Comparison of ENCODE assay signal across 33 mouse cellular contexts in the genomic region with DNA sequence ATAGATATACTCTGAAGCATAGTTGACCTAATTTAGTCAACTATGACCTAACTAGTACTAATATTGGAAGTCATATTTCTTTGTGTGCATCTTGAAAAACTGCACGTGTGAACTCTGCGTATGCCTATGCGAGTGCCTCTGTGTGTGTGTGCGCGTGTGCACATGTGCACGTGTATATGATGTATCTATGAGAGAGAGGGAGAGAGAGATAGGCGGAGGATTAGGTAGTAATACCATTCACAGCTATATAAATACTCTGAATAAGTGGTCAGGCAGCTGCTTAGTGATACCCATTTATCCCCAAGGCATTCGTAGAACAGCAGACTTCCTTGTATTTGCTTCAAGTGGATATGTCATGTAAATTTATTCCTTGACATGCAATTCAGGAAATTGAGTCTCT.
"Had no signal": no experiment of that assay in that cellular context is flagged by ENCODE, and none has a peak within 500 bp of the region (broad histone marks: within the 10 kb centered on the region; RNA-seq: fewer than 3 reads in every experiment).

No protein-coding gene starts in this region.

- ATAC-seq: hindbrain, embryonic 16.5 days; hindbrain, postnatal 0 days; inflammation-experienced regulatory T-cells, adult 6 months; intestine, embryonic 15.5 days; intestine, embryonic 16.5 days; intestine, postnatal 0 days had no signal

- H3K27me3 ChIP-seq: heart, embryonic 12.5 days; heart, embryonic 13.5 days; heart, embryonic 15.5 days; hindbrain, embryonic 12.5 days; hindbrain, embryonic 13.5 days; hindbrain, embryonic 15.5 days; intestine, embryonic 15.5 days had no signal

- H3K36me3 ChIP-seq: heart, embryonic 10.5 days; heart, embryonic 12.5 days; heart, embryonic 13.5 days; heart, embryonic 15.5 days; hindbrain, embryonic 10.5 days; hindbrain, embryonic 12.5 days; hindbrain, embryonic 13.5 days; hindbrain, embryonic 15.5 days; intestine, embryonic 15.5 days had no signal

- H3K9ac ChIP-seq: heart, embryonic 12.5 days; heart, embryonic 13.5 days; heart, embryonic 15.5 days; hindbrain, embryonic 12.5 days; hindbrain, embryonic 13.5 days; hindbrain, embryonic 14.5 days; hindbrain, embryonic 15.5 days; intestine, embryonic 15.5 days had no signal

- DNase-seq: heart, postnatal 10 days; heart, postnatal 14 days; heart, postnatal 36 days; heart, postnatal 4 days; kidney, adult 11 months; kidney, adult 18-20 months; kidney, adult 2 months; kidney, adult 8-10 months; kidney, adult 9 months; kidney, postnatal 10 days; kidney, postnatal 14 days; kidney, postnatal 36 days; kidney, postnatal 4 days; layer of hippocampus, adult 9-11 months; layer of hippocampus, postnatal 36 days had no signal

- H3K4me1 ChIP-seq: heart, embryonic 10.5 days; heart, embryonic 12.5 days; heart, embryonic 13.5 days; heart, embryonic 15.5 days; hindbrain, embryonic 10.5 days; hindbrain, embryonic 12.5 days; hindbrain, embryonic 13.5 days; hindbrain, embryonic 15.5 days; intestine, embryonic 15.5 days had no signal

- H3K9me3 ChIP-seq: heart, embryonic 10.5 days; heart, embryonic 12.5 days; heart, embryonic 13.5 days; heart, embryonic 15.5 days; hindbrain, embryonic 10.5 days; hindbrain, embryonic 12.5 days; hindbrain, embryonic 13.5 days; hindbrain, embryonic 15.5 days; intestine, embryonic 15.5 days had no signal

- H3K4me3 ChIP-seq: heart, embryonic 10.5 days; heart, embryonic 12.5 days; heart, embryonic 13.5 days; heart, embryonic 15.5 days; hindbrain, embryonic 10.5 days; hindbrain, embryonic 12.5 days; hindbrain, embryonic 13.5 days; hindbrain, embryonic 15.5 days; intestine, embryonic 15.5 days; layer of hippocampus, adult 2 months had no signal

- H3K4me2 ChIP-seq: heart, embryonic 11.5 days; heart, embryonic 12.5 days; heart, embryonic 13.5 days; heart, embryonic 15.5 days; hindbrain, embryonic 12.5 days; hindbrain, embryonic 13.5 days; hindbrain, embryonic 14.5 days; hindbrain, embryonic 15.5 days; intestine, embryonic 15.5 days had no signal

- H3K27ac ChIP-seq: heart, embryonic 10.5 days; heart, embryonic 13.5 days; heart, embryonic 15.5 days; hindbrain, embryonic 10.5 days; hindbrain, embryonic 12.5 days; hindbrain, embryonic 13.5 days; hindbrain, embryonic 14.5 days; hindbrain, embryonic 15.5 days; hindbrain, postnatal 0 days; intestine, embryonic 15.5 days; kidney, postnatal 0 days; layer of hippocampus, adult 2 months had no signal
